Comparison of ENCODE assay signal across 10 mouse cellular contexts in the genomic region with DNA sequence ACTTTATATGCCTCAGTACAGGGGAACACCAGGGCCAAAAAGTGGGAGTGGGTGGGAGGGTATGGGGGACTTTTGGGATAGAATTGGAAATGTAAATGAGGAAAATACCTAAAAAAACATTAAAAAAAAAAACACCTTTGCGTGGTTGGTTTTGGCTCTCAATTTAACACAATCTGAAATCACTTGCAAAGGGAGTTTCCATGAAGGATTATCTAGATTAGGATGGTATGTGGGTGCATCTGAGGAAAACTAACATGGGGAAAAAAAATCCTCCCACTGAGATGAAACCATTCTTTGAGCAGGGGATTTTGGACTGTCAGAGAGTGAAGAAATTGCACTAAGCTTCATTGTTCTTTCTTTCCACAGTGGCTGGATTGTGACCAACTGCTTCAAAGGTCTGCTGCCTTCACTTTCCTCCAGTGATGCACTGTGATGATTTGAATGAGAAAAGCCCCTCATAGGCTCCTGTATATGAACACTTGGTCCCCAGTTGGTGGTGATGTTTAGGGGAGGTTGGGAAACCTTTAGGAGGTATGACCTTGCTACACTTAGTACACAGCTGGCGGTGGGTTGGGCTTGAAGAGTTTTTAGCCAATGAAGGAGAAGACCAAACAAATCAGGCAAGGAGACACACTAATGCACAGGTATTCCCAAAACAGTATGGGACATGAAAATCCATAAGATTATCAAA. TPM values are rescaled to one million over a fixed set of nuclear protein-coding genes. Genes with fewer than 3 reads are reported as not detected.
A peak's percentile ranks its signal among the peaks of the same experiment; 100 is the strongest.
DNase-seq lines count a peak whose midpoint lies in the region; ATAC-seq and TF ChIP-seq lines count a peak whose summit lies in the region.
"Had no signal": no experiment of that assay in that cellular context is flagged by ENCODE, and none has a peak within 500 bp of the region (broad histone marks: within the 10 kb centered on the region; RNA-seq: fewer than 3 reads in every experiment).

No protein-coding gene starts in this region.

- DNase-seq in 416B (ENCODE audit: low read depth) (peak; percentile 92), CH12.LX (ENCODE audit: extremely low read depth) (peak; percentile 92)
- peak; percentile 65 for DNase-seq in kidney, adult 9 months
- DNase-seq in forebrain, embryonic 10.5 days (ENCODE audit: extremely low spot score, low spot score), result no peak
- DNase-seq in right cerebral cortex, postnatal 25 days, result no peak
- no peak for DNase-seq in adrenal gland, postnatal 25 days

- no peaks in the 10 kb centered on the region for H3K27me3 ChIP-seq in CH12.LX (replicated peaks)
- H3K27me3 ChIP-seq in forebrain, embryonic 10.5 days (ENCODE audit: poor library complexity, severe bottlenecking), result no peaks in the 10 kb centered on the region
- no peaks in the 10 kb centered on the region for H3K27me3 ChIP-seq in neural tube, embryonic 15.5 days (replicated peaks)
- H3K27me3 ChIP-seq: embryonic facial prominence, embryonic 12.5 days; neural tube, embryonic 13.5 days had no signal

- peak overlapping the region; percentile 71 to 78 (median 71) for H3K4me3 ChIP-seq in CH12.LX (replicated peaks in 1 of 3; ENCODE audit: low read depth in 2 of 3, low read length in 2 of 3, poor library complexity in 1 of 3)
- H3K4me3 ChIP-seq in forebrain, embryonic 10.5 days, result no peak overlapping the region
- no peak overlapping the region for H3K4me3 ChIP-seq in neural tube, embryonic 15.5 days (replicated peaks)

- ATAC-seq in megakaryocyte, adult 5-6 weeks (ENCODE audit: poor library complexity, severe bottlenecking), result peak; percentile 8
- no peak for ATAC-seq in neural tube, embryonic 15.5 days (ENCODE audit: low FRiP score)

- dilution Hi-C loops in CH12.LX (cut with MboI; ENCODE audit: extremely low pct_ligation_motif_present, extremely low pct_unique_long_range_greater_than_20kb, low sequenced_read_pairs), result no loop called here

- peak overlapping the region; percentile 100 for H3K27ac ChIP-seq in CH12.LX (ENCODE audit: insufficient read depth, low read depth)
- no peak overlapping the region for H3K27ac ChIP-seq in forebrain, embryonic 10.5 days
- no peak overlapping the region for H3K27ac ChIP-seq in neural tube, embryonic 15.5 days (replicated peaks)
- H3K27ac ChIP-seq: embryonic facial prominence, embryonic 12.5 days; neural tube, embryonic 13.5 days had no signal

- peaks cover 0 to 3% of the 10 kb centered on the region in 2 experiments for H3K36me3 ChIP-seq in CH12.LX (replicated peaks in 1 of 2; ENCODE audit: control insufficient read depth in 1 of 2, insufficient read depth in 1 of 2, low read length in 1 of 2)
- H3K36me3 ChIP-seq in forebrain, embryonic 10.5 days (replicated peaks), result no peaks in the 10 kb centered on the region
- H3K36me3 ChIP-seq in neural tube, embryonic 15.5 days, result no peaks in the 10 kb centered on the region
- H3K36me3 ChIP-seq: embryonic facial prominence, embryonic 12.5 days; neural tube, embryonic 13.5 days had no signal

- no peaks in the 10 kb centered on the region for H3K79me2 ChIP-seq in CH12.LX (replicated peaks; ENCODE audit: control insufficient read depth, extremely low read depth, insufficient read depth, poor library complexity, severe bottlenecking)

- H3K9me3 ChIP-seq in CH12.LX (replicated peaks; ENCODE audit: low read length), result peaks cover 1% of the 10 kb centered on the region
- no peaks in the 10 kb centered on the region for H3K9me3 ChIP-seq in forebrain, embryonic 10.5 days
- no peaks in the 10 kb centered on the region for H3K9me3 ChIP-seq in neural tube, embryonic 15.5 days (replicated peaks)
- H3K9me3 ChIP-seq: embryonic facial prominence, embryonic 12.5 days; neural tube, embryonic 13.5 days had no signal

- in situ Hi-C loops in CH12.LX (cut with MboI; ENCODE audit: low pct_ligation_motif_present, low pct_unique_long_range_greater_than_20kb, low sequenced_read_pairs), result no loop called here

- 89% methylated on average over 2 of the region's 2 CpGs for WGBS in forebrain, embryonic 10.5 days
- WGBS in neural tube, embryonic 15.5 days, result 91% methylated on average over 2 of the region's 2 CpGs

- peak overlapping the region; percentile 99 for H3K9ac ChIP-seq in CH12.LX (ENCODE audit: insufficient read depth, low read depth)
- no peak overlapping the region for H3K9ac ChIP-seq in neural tube, embryonic 15.5 days (replicated peaks)
- H3K9ac ChIP-seq: embryonic facial prominence, embryonic 12.5 days; neural tube, embryonic 13.5 days had no signal

- peak; percentile 87 for TF ChIP-seq POLR2A in CH12.LX (IDR thresholded peaks at IDR 0.05; ENCODE audit: low read depth, low read length)

- H3K4me2 ChIP-seq in CH12.LX (ENCODE audit: insufficient read depth, low read depth, poor library complexity, severe bottlenecking), result peak overlapping the region; percentile 43
- no peak overlapping the region for H3K4me2 ChIP-seq in neural tube, embryonic 15.5 days

- no peak; the same call in 1 of the 2 replicates for TF ChIP-seq RAD21 in CH12.LX (IDR thresholded peaks at IDR 0.05; ENCODE audit: low read depth, low read length)

- peaks cover 15 to 54% of the 10 kb centered on the region in 2 experiments for H3K4me1 ChIP-seq in CH12.LX (ENCODE audit: control insufficient read depth in 1 of 2, insufficient read depth in 2 of 2)
- H3K4me1 ChIP-seq in forebrain, embryonic 10.5 days, result peaks cover 6% of the 10 kb centered on the region
- H3K4me1 ChIP-seq in neural tube, embryonic 15.5 days, result peaks cover 5% of the 10 kb centered on the region; the same call in 1 of the 2 replicates
- H3K4me1 ChIP-seq: embryonic facial prominence, embryonic 12.5 days had no signal

- no peak for TF ChIP-seq CTCF in CH12.LX (conservative IDR thresholded peaks at IDR 0.05 in 1 of 2, IDR thresholded peaks at IDR 0.05 in 1 of 2; ENCODE audit: low read depth in 2 of 2, low read length in 2 of 2)

- TF ChIP-seq EP300 in CH12.LX (IDR thresholded peaks at IDR 0.05; ENCODE audit: low read length), result peak; percentile 56

TF ChIP-seq in CH12.LX, 34 proteins besides CTCF, POLR2A, EP300 and RAD21:
- peak; percentile 94 for TF ChIP-seq CHD1 (IDR thresholded peaks at IDR 0.05; ENCODE audit: low read depth, low read length)
- 0 out of 2 replicates have a peak, but pooled peaks have one; percentile 21 for TF ChIP-seq KAT2A (IDR thresholded peaks at IDR 0.05; ENCODE audit: insufficient replicate concordance, low read length)
- TF ChIP-seq ZMIZ1 (IDR thresholded peaks at IDR 0.05; ENCODE audit: low read depth, low read length), result peak; percentile 74
- peak; percentile 48; the same call in 1 of the 2 replicates for TF ChIP-seq MYC (IDR thresholded peaks at IDR 0.05; ENCODE audit: low read depth, low read length)
- TF ChIP-seq ZKSCAN1 (IDR thresholded peaks at IDR 0.05; ENCODE audit: borderline replicate concordance, low read depth, low read length), result no peak
- TF ChIP-seq MXI1 (IDR thresholded peaks at IDR 0.05; ENCODE audit: low read depth, low read length), result 0 out of 2 replicates have a peak, but pooled peaks have one; percentile 34
- no peak for TF ChIP-seq USF2 (conservative IDR thresholded peaks at IDR 0.05; ENCODE audit: low read depth, low read length)
- peak; percentile 71; the same call in 1 of the 2 replicates for TF ChIP-seq TCF12 (IDR thresholded peaks at IDR 0.05; ENCODE audit: low read depth, low read length)
- TF ChIP-seq JUND (conservative IDR thresholded peaks at IDR 0.05; ENCODE audit: low read depth, low read length), result no peak; the same call in 1 of the 2 replicates
- TF ChIP-seq UBTF (IDR thresholded peaks at IDR 0.05; ENCODE audit: low read depth, low read length), result no peak; the same call in 1 of the 2 replicates
- TF ChIP-seq NELFE (IDR thresholded peaks at IDR 0.05; ENCODE audit: low read depth, low read length), result peak; percentile 64
- TF ChIP-seq JUN (IDR thresholded peaks at IDR 0.05; ENCODE audit: insufficient read depth, low read depth, low read length), result peak; percentile 30
- TF ChIP-seq SIN3A (IDR thresholded peaks at IDR 0.05; ENCODE audit: low read length), result peak; percentile 71
- no peak; the same call in none of the 2 replicates for TF ChIP-seq ETS1 (conservative IDR thresholded peaks at IDR 0.05; ENCODE audit: low read depth, low read length)
- TF ChIP-seq IRF4 (IDR thresholded peaks at IDR 0.05; ENCODE audit: low read depth, low read length), result peak; percentile 73
- TF ChIP-seq HCFC1 (IDR thresholded peaks at IDR 0.05; ENCODE audit: low read depth, low read length), result peak; percentile 29; the same call in 1 of the 2 replicates
- peak; percentile 97 for TF ChIP-seq TBP (conservative IDR thresholded peaks at IDR 0.05; ENCODE audit: low read depth, low read length)
- TF ChIP-seq BHLHE40 (IDR thresholded peaks at IDR 0.05; ENCODE audit: low read depth, low read length), result peak; percentile 65
- no peak for TF ChIP-seq NRF1 (IDR thresholded peaks at IDR 0.05; ENCODE audit: low read depth, low read length)
- TF ChIP-seq POLR2AphosphoS2 (IDR thresholded peaks at IDR 0.05; ENCODE audit: low read depth, low read length), result peak; percentile 98
- no peak for TF ChIP-seq MEF2A (IDR thresholded peaks at IDR 0.05; ENCODE audit: borderline replicate concordance, low read depth, low read length)
- TF ChIP-seq MAZ (IDR thresholded peaks at IDR 0.05; ENCODE audit: low read depth, low read length), result peak; percentile 46
- TF ChIP-seq USF1 (IDR thresholded peaks at IDR 0.05; ENCODE audit: low read depth, low read length), result no peak
TF ChIP-seq in CH12.LX: peak in this region for 15.

RNA-seq across cellular contexts. Expression of a gene that starts 38.4 kb away (rescaled TPM):
- 112 and 132 TPM in 2 replicates for total RNA-seq in CH12.LX (2012; rRNA removed)
- 229 and 269 TPM in 2 replicates for total RNA-seq in CH12.LX (2014; rRNA removed)
- polyA plus RNA-seq in CH12.LX (2012; ENCODE audit: insufficient read length, low read depth), result 71.2 and 71.3 TPM in 2 replicates
- total RNA-seq in megakaryocyte, adult 5-6 weeks (2015), result 21.3 and 25.9 TPM in 2 replicates
- 20.6 and 22.7 TPM in 2 replicates for total RNA-seq in megakaryocyte, adult 5-6 weeks (2017)
- polyA plus RNA-seq in forebrain, embryonic 10.5 days (2016; fragmentation: Nextera tagmentation; extraction: Ambion mirVana), result 0.09 and 0.11 TPM in 2 replicates
- 0.15 TPM in 1 of 2 replicates, not detected in the other for total RNA-seq in adrenal gland, postnatal 25 days (2021)
- polyA plus RNA-seq in neural tube, embryonic 15.5 days (2015; fragmentation: Nextera tagmentation; extraction: Ambion mirVana), result 0.09 and 0.47 TPM in 2 replicates
- polyA plus RNA-seq: embryonic facial prominence, embryonic 12.5 days; neural tube, embryonic 13.5 days had no signal

RNA-seq across cellular contexts. Expression of a gene that starts 56.4 kb away (rescaled TPM):
- 50.7 and 53.4 TPM in 2 replicates for total RNA-seq in CH12.LX (2012; rRNA removed)
- 19.7 and 25.9 TPM in 2 replicates for total RNA-seq in CH12.LX (2014; rRNA removed)
- polyA plus RNA-seq in CH12.LX (2012; ENCODE audit: insufficient read length, low read depth), result 5.1 and 6.0 TPM in 2 replicates
- 28.2 and 41.3 TPM in 2 replicates for total RNA-seq in megakaryocyte, adult 5-6 weeks (2015)
- total RNA-seq in megakaryocyte, adult 5-6 weeks (2017), result 238 and 253 TPM in 2 replicates
- polyA plus RNA-seq in forebrain, embryonic 10.5 days (2016; fragmentation: Nextera tagmentation; extraction: Ambion mirVana), result not detected in 2 replicates
- total RNA-seq in adrenal gland, postnatal 25 days (2021), result 42.2 and 43.0 TPM in 2 replicates
- polyA plus RNA-seq in neural tube, embryonic 15.5 days (2015; fragmentation: Nextera tagmentation; extraction: Ambion mirVana), result 0.24 and 0.40 TPM in 2 replicates
- polyA plus RNA-seq: neural tube, embryonic 13.5 days had no signal

Comparison
In these comparisons a context has a peak if more than half of its experiments do, and no peak if none do; other contexts are left out.
1. DNase-seq: peak in 416B (single experiment), CH12.LX (single experiment) and kidney, adult 9 months (single experiment); none in forebrain, embryonic 10.5 days (single experiment), right cerebral cortex, postnatal 25 days (single experiment) and adrenal gland, postnatal 25 days (single experiment).
2. H3K4me3 ChIP-seq: peak in CH12.LX (3 of 3); none in forebrain, embryonic 10.5 days (single experiment) and neural tube, embryonic 15.5 days (single experiment).
3. RNA of a gene that starts 38.4 kb away (total RNA-seq): 112 to 269 TPM in CH12.LX and 20.6 to 25.9 TPM in megakaryocyte, adult 5-6 weeks; 0.15 TPM in adrenal gland, postnatal 25 days; every median in the first group is over 10 times any median in the second.